Mouse (Mus musculus) liver, embryonic 11.5 days (tissue): Measurements from ENCODE around the gene Tnrc6b. TPM values are rescaled to one million over a fixed set of nuclear protein-coding genes. Genes with fewer than 3 reads are reported as not detected.

Source experiments
- ATAC-seq: fragments of 200-750 bp; cut with Nextera tagmentation; replicated peaks from 2 replicates; pipeline ENCODE4 v1.8.0; 2017; ENCODE audit warnings: moderate number of reproducible peaks, mild to moderate bottlenecking, moderate TSS enrichment, moderate library complexity; ENCODE audit not compliant: low FRiP score
- DNase-seq: peaks from one replicate; pipeline ENCODE4 v3.0.0-alpha.2; 2017; ENCODE audit warnings: low spot score
- H3K27ac ChIP-seq: fragments of 300-500 bp; sonication (generic); 2 replicates; pipeline ENCODE4 v1.5.1; 2014; ENCODE audit warnings: mild to moderate bottlenecking, low read depth, low read length, control low read depth
- H3K27me3 ChIP-seq: fragments of 300-500 bp; sonication (generic); replicated peaks from 2 replicates; pipeline ENCODE4 v1.6.1; 2014; ENCODE audit warnings: low read length, mixed read lengths; ENCODE audit not compliant: control insufficient read depth, insufficient read depth
- H3K36me3 ChIP-seq: fragments of 300-500 bp; sonication (generic); 2 replicates; pipeline ENCODE4 v1.6.1; 2014; ENCODE audit warnings: mild to moderate bottlenecking, low read length, moderate library complexity, mixed read lengths; ENCODE audit not compliant: control insufficient read depth, insufficient read depth
- H3K4me1 ChIP-seq: fragments of 300-500 bp; sonication (generic); replicated peaks from 2 replicates; pipeline ENCODE4 v1.6.1; 2014; ENCODE audit warnings: low read length, mixed read lengths; ENCODE audit not compliant: control insufficient read depth, insufficient read depth
- H3K4me2 ChIP-seq: fragments of 300-500 bp; sonication (generic); 2 replicates; pipeline ENCODE4 v1.6.1; 2014; ENCODE audit warnings: mild to moderate bottlenecking, control low read depth, moderate library complexity
- H3K4me3 ChIP-seq: fragments of 300-500 bp; sonication (generic); 2 replicates; pipeline ENCODE4 v1.5.1; 2014; ENCODE audit warnings: low read depth, low read length, control low read depth
- H3K9ac ChIP-seq: fragments of 300-500 bp; sonication (generic); 2 replicates; pipeline ENCODE4 v1.6.1; 2014; ENCODE audit warnings: low read depth, low read length, control low read depth
- H3K9me3 ChIP-seq: fragments of 300-500 bp; sonication (generic); 2 replicates; pipeline ENCODE4 v1.6.1; 2016; ENCODE audit warnings: low read length, inconsistent platforms, mixed read lengths; ENCODE audit not compliant: control insufficient read depth
- WGBS: fragments of 180-500 bp; shearing (Covaris S2); extraction: QIAGEN DNeasy Blood & Tissue Kit; methylation state at CpG from one replicate; pipeline ENCODE4 v1.1.7; 2014; 5-methylcytosine and 5-hydroxymethylcytosine counted together
- polyA plus RNA-seq: library from polyadenylated mRNA; unstranded; fragments of >200 nt; fragmentation: Nextera tagmentation; extraction: Ambion mirVana; gene quantifications from 2 replicates; pipeline ENCODE4 v1.2.1, GENCODE M21; 2014

Tnrc6b gene
- polyA plus RNA-seq, 1 experiment from 2014 or later = 18.5 TPM

DNA sequence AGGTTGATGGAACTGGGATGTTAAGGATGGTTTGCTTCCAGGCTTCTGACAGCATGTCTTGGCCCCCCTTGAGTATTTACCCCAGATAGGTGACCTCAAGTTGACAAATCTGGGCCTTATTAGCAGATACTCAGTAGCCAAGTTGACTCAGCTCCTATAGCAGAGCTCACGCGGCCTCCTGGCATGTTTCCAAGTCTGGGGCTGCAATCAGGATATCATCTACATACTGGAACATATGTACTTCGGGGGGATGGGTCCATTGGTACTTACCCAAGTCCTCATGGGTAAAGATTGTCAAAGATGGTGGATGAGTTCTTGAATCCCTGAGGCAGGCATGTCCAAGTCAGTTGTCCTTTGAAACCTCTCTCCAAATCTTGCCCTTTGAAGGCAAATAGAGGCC lies 67.9 kb downstream of the Tnrc6b start:
- 78% methylated on average over 3 of the region's 3 CpGs for WGBS
- no peak for DNase-seq

GRCm38 (mm10) chr15:80780154-80780751 lies 69.1 kb downstream of the Tnrc6b start:
- Histone ChIP-seq H3K36me3 (no peaks in the 10 kb centered on the region), H3K9me3 (no peaks in the 10 kb centered on the region), H3K4me1 (no peaks in the 10 kb centered on the region), H3K4me3 (no peak overlapping the region), H3K27me3 (no peaks in the 10 kb centered on the region), H3K27ac (no peak overlapping the region), H3K9ac (no peak overlapping the region), H3K4me2 (no peak overlapping the region)
- DNase-seq (no peak), ATAC-seq (no peak)
- 87% methylated on average over 5 of the region's 5 CpGs for WGBS

More for the DNA sequence above, 67.9 kb downstream of the Tnrc6b start:
- Histone ChIP-seq H3K4me2 (no peak overlapping the region), H3K36me3 (no peaks in the 10 kb centered on the region), H3K4me3 (no peak overlapping the region), H3K9me3 (no peaks in the 10 kb centered on the region), H3K4me1 (no peaks in the 10 kb centered on the region), H3K9ac (no peak overlapping the region), H3K27me3 (no peaks in the 10 kb centered on the region), H3K27ac (no peak overlapping the region)
- ATAC-seq = no peak

- Histone ChIP-seq H3K4me3 (no peak overlapping the region), H3K9me3 (no peaks in the 10 kb centered on the region), H3K27ac (no peak overlapping the region), H3K36me3 (no peaks in the 10 kb centered on the region), H3K4me1 (no peaks in the 10 kb centered on the region), H3K4me2 (no peak overlapping the region), H3K27me3 (no peaks in the 10 kb centered on the region), H3K9ac (no peak overlapping the region)
- DNase-seq (no peak), ATAC-seq (no peak)
- 81% methylated on average over 5 of the region's 5 CpGs for WGBS
Observed at GRCm38 (mm10) chr15:80781218-80781806, 70.2 kb downstream of the Tnrc6b start.

GRCm38 (mm10) chr15:80784553-80784971 lies 73.4 kb downstream of the Tnrc6b start:
- no peaks in the 10 kb centered on the region for H3K4me1 ChIP-seq
- WGBS = 68% methylated on average over 7 of the region's 7 CpGs
- H3K27ac ChIP-seq = no peak overlapping the region
- no peaks in the 10 kb centered on the region for H3K36me3 ChIP-seq
- no peak overlapping the region for H3K9ac ChIP-seq
- no peaks in the 10 kb centered on the region for H3K27me3 ChIP-seq
- H3K4me2 ChIP-seq = no peak overlapping the region
- H3K4me3 ChIP-seq = no peak overlapping the region
- H3K9me3 ChIP-seq = no peaks in the 10 kb centered on the region
- ATAC-seq (no peak), DNase-seq (no peak)

DNA sequence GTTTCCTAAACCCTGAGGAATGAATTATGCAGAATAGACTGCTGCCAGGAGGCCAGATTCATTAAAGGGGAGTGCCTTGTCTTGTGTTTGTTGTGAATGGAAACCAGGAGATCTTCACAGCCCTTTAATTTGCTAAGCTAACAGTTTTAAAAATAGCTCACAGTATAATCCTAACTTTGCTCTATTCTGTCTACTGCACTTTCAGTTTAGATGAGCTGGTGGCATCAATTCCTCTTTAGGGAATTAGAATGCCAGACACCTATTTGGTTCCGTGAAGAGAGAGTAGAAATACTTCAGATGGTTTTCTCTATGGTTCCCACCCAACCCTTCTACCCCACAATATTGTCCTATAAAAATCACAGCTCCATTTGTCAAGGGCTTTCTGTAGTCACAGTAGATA lies 74.6 kb downstream of the Tnrc6b start:
- ATAC-seq = no peak

GRCm38 (mm10) chr15:80787746-80788145 lies 76.6 kb downstream of the Tnrc6b start:
- no peak overlapping the region for H3K4me2 ChIP-seq
- no peak overlapping the region for H3K4me3 ChIP-seq
- ATAC-seq (no peak), DNase-seq (no peak)
- no peak overlapping the region for H3K27ac ChIP-seq
- WGBS = 87% methylated on average over 4 of the region's 4 CpGs
- no peak overlapping the region for H3K9ac ChIP-seq
- H3K4me1 ChIP-seq = no peaks in the 10 kb centered on the region
- H3K36me3 ChIP-seq = no peaks in the 10 kb centered on the region
- no peaks in the 10 kb centered on the region for H3K9me3 ChIP-seq
- no peaks in the 10 kb centered on the region for H3K27me3 ChIP-seq

More for the DNA sequence above, 74.6 kb downstream of the Tnrc6b start:
- H3K27me3 ChIP-seq = no peaks in the 10 kb centered on the region
- H3K9ac ChIP-seq = no peak overlapping the region
- no peaks in the 10 kb centered on the region for H3K9me3 ChIP-seq
- 85% methylated on average over 1 of the region's 1 CpGs for WGBS
- DNase-seq = no peak
- H3K4me3 ChIP-seq = no peak overlapping the region
- H3K4me1 ChIP-seq = no peaks in the 10 kb centered on the region
- no peak overlapping the region for H3K4me2 ChIP-seq
- no peaks in the 10 kb centered on the region for H3K36me3 ChIP-seq
- no peak overlapping the region for H3K27ac ChIP-seq

GRCm38 (mm10) chr15:80792556-80792955 lies 81.4 kb downstream of the Tnrc6b start:
- no peaks in the 10 kb centered on the region for H3K36me3 ChIP-seq
- H3K4me1 ChIP-seq = peaks cover 4% of the 10 kb centered on the region; the same call in 1 of the 2 replicates
- DNase-seq (no peak), ATAC-seq (no peak)
- H3K4me2 ChIP-seq = no peak overlapping the region
- H3K27me3 ChIP-seq = no peaks in the 10 kb centered on the region
- no peaks in the 10 kb centered on the region for H3K9me3 ChIP-seq
- no peak overlapping the region for H3K4me3 ChIP-seq
- no peak overlapping the region for H3K27ac ChIP-seq
- no peak overlapping the region for H3K9ac ChIP-seq
- WGBS = 66% methylated on average over 3 of the region's 3 CpGs

DNA sequence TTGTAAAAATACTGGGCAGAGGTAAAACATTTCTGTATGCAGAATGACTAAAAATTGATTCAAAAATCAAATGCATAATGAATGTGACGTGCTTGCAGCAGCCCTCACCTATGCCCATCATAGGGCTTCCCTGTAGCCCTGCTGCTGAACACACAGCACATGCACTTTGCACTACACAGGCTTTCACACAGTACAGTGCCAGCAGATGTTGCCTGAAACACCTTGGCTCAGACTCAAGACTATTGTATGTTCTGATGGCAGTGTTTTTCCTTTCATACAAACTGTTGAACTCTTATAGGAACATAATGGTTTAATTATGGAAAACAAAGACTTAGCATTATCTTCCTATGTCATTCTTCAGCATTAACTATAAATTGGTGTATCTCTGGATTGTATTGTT lies 84.0 kb downstream of the Tnrc6b start:
- Histone ChIP-seq H3K36me3 (no peaks in the 10 kb centered on the region), H3K9ac (no peak overlapping the region), H3K27me3 (no peaks in the 10 kb centered on the region), H3K4me2 (no peak overlapping the region), H3K9me3 (no peaks in the 10 kb centered on the region), H3K4me3 (no peak overlapping the region), H3K27ac (no peak overlapping the region), H3K4me1 (peaks cover 6% of the 10 kb centered on the region; the same call in 1 of the 2 replicates)
- ATAC-seq (no peak), DNase-seq (no peak)
- 87% methylated on average over 1 of the region's 1 CpGs for WGBS

GRCm38 (mm10) chr15:80797757-80798156 lies 86.6 kb downstream of the Tnrc6b start:
- Histone ChIP-seq H3K27ac (peak overlapping the region; percentile 87), H3K9me3 (no peaks in the 10 kb centered on the region), H3K4me1 (peaks cover 21% of the 10 kb centered on the region), H3K36me3 (no peaks in the 10 kb centered on the region), H3K4me3 (peak overlapping the region; percentile 68), H3K27me3 (no peaks in the 10 kb centered on the region), H3K9ac (peak overlapping the region; percentile 72), H3K4me2 (peak overlapping the region; percentile 83)
- DNase-seq = no peak
- 4% methylated on average over 6 of the region's 6 CpGs for WGBS
- peak; percentile 65 for ATAC-seq
